31 mouse cellular contexts compared by ENCODE assay signal in the genomic region with DNA sequence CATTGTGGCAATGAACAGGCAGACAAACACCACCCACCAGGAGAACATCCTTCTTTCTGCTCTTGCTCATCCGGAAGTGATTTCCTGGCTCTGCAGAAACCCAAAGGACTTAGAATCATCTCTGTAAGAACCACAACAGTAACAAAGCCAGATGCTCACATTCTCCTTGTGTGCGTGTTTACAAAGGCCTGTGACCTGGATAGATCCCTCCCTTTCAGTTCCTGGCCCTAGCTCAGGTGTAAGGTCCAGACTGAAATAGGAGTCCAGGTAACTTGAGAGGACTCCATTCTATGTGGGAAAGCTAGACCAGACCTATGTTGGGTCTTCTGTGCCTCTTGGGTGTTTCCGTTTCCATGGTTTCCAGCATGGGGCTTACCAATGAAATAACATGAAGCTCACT. TPM values are rescaled to one million over a fixed set of nuclear protein-coding genes. Genes with fewer than 3 reads are reported as not detected.
DNase-seq lines count a peak whose midpoint lies in the region; ATAC-seq and TF ChIP-seq lines count a peak whose summit lies in the region.
"Had no signal": no experiment of that assay in that cellular context is flagged by ENCODE, and none has a peak within 500 bp of the region (broad histone marks: within the 10 kb centered on the region; RNA-seq: fewer than 3 reads in every experiment).

No protein-coding gene starts in this region.

- no peaks in the 10 kb centered on the region for H3K9me3 ChIP-seq in liver, embryonic 12.5 days (replicated peaks)
- no peaks in the 10 kb centered on the region for H3K9me3 ChIP-seq in embryonic facial prominence, embryonic 14.5 days (ENCODE audit: control insufficient read depth, low read length)
- H3K9me3 ChIP-seq in liver, embryonic 16.5 days (replicated peaks; ENCODE audit: control insufficient read depth, low read length) = no peaks in the 10 kb centered on the region
- H3K9me3 ChIP-seq: embryonic facial prominence, embryonic 15.5 days; G1E; heart, embryonic 10.5 days; heart, embryonic 13.5 days; hindbrain, embryonic 15.5 days had no signal

- no peak overlapping the region for H3K9ac ChIP-seq in heart, adult 2 months (ENCODE audit: low read depth, low read length)
- no peak overlapping the region for H3K9ac ChIP-seq in liver, embryonic 12.5 days
- no peak overlapping the region for H3K9ac ChIP-seq in embryonic facial prominence, embryonic 14.5 days (ENCODE audit: low read depth, low read length)
- peak overlapping the region; percentile 14; the same call in 1 of the 2 replicates for H3K9ac ChIP-seq in liver, embryonic 16.5 days (ENCODE audit: low read depth, low read length)
- H3K9ac ChIP-seq: embryonic facial prominence, embryonic 15.5 days; forebrain, postnatal 0 days; heart, embryonic 13.5 days; hindbrain, embryonic 15.5 days had no signal

- H3K27ac ChIP-seq in heart, adult 2 months = no peak overlapping the region
- H3K27ac ChIP-seq in liver, embryonic 12.5 days = peak overlapping the region; percentile 98; the same call in 1 of the 2 replicates
- no peak overlapping the region for H3K27ac ChIP-seq in embryonic facial prominence, embryonic 14.5 days (replicated peaks; ENCODE audit: low read depth, low read length)
- H3K27ac ChIP-seq in liver, embryonic 16.5 days (ENCODE audit: low read length) = peak overlapping the region; percentile 11; the same call in 1 of the 2 replicates
- H3K27ac ChIP-seq: embryonic facial prominence, embryonic 15.5 days; gastrocnemius, adult 2 months; heart, embryonic 10.5 days; heart, embryonic 13.5 days; hindbrain, embryonic 15.5 days had no signal

- 80% methylated on average over 3 of the region's 3 CpGs for WGBS in heart, adult 2 months
- WGBS in liver, embryonic 12.5 days (ENCODE audit: insufficient replicate concordance) = 87% methylated on average over 3 of the region's 3 CpGs
- 80% methylated on average over 3 of the region's 3 CpGs for WGBS in embryonic facial prominence, embryonic 14.5 days
- 81% methylated on average over 3 of the region's 3 CpGs for WGBS in liver, embryonic 16.5 days (ENCODE audit: insufficient replicate concordance)

- TF ChIP-seq EP300 in heart, adult 2 months (IDR thresholded peaks at IDR 0.05; ENCODE audit: insufficient read depth, low read depth, low read length) = no peak

- no peak for TF ChIP-seq CTCF in heart, adult 2 months (IDR thresholded peaks at IDR 0.05)

- no peak for TF ChIP-seq POLR2A in heart, adult 2 months (IDR thresholded peaks at IDR 0.05; ENCODE audit: insufficient read depth, low read depth, low read length)

- no peaks in the 10 kb centered on the region for H3K79me2 ChIP-seq in heart, adult 2 months (replicated peaks; ENCODE audit: control insufficient read depth, insufficient read depth, low read length)

- H3K36me3 ChIP-seq in heart, adult 2 months (ENCODE audit: control insufficient read depth, insufficient read depth, low read length) = no peaks in the 10 kb centered on the region
- H3K36me3 ChIP-seq in liver, embryonic 12.5 days = no peaks in the 10 kb centered on the region
- H3K36me3 ChIP-seq in embryonic facial prominence, embryonic 14.5 days (ENCODE audit: control insufficient read depth, insufficient read depth, low read length) = no peaks in the 10 kb centered on the region
- H3K36me3 ChIP-seq in liver, embryonic 16.5 days (ENCODE audit: control insufficient read depth, insufficient read depth) = no peaks in the 10 kb centered on the region
- H3K36me3 ChIP-seq: embryonic facial prominence, embryonic 15.5 days; G1E; heart, embryonic 10.5 days; heart, embryonic 13.5 days; hindbrain, embryonic 15.5 days had no signal

- intact Hi-C loops in heart, adult 2 months (cut with DNase I) = loop anchor here (10.0 kb wide), 1 partner anchor 144 kb away; no protein-coding TSS in a partner anchor

- H3K4me3 ChIP-seq in heart, adult 2 months = no peak overlapping the region
- no peak overlapping the region for H3K4me3 ChIP-seq in liver, embryonic 12.5 days
- H3K4me3 ChIP-seq in embryonic facial prominence, embryonic 14.5 days (ENCODE audit: low read depth, low read length) = no peak overlapping the region
- no peak overlapping the region for H3K4me3 ChIP-seq in liver, embryonic 16.5 days (ENCODE audit: low read depth, low read length)
- H3K4me3 ChIP-seq: embryonic facial prominence, embryonic 15.5 days; gastrocnemius, adult 2 months; heart, embryonic 10.5 days; heart, embryonic 13.5 days; hindbrain, embryonic 15.5 days had no signal

- no peak for ATAC-seq in liver, embryonic 12.5 days
- ATAC-seq in embryonic facial prominence, embryonic 14.5 days (ENCODE audit: low read depth) = 0 out of 2 replicates have a peak, but pooled peaks have one; percentile 20
- no peak for ATAC-seq in liver, embryonic 16.5 days (ENCODE audit: low read depth)
- ATAC-seq: forebrain, embryonic 14.5 days; forebrain, postnatal 0 days; Patski had no signal

- DNase-seq in heart, adult 11 months = peak; percentile 54
- DNase-seq in heart, adult 2 months = no peak
- DNase-seq in liver = no peak
- peak; percentile 29 for DNase-seq in embryonic facial prominence, embryonic 14.5 days (ENCODE audit: low spot score)
- DNase-seq in lung, postnatal 36 days = no peak
- DNase-seq in cerebellum, postnatal 10 days = no peak
- DNase-seq: adrenal gland, postnatal 10 days; adrenal gland, postnatal 36 days; B cell, adult 2 months; cerebellum, adult 18-20 months; cerebellum, adult 9-10 months; cerebellum, postnatal 25 days; forebrain, postnatal 0 days; gastrocnemius, adult 2 months; gastrocnemius, postnatal 14 days; heart, adult 18-20 months; heart, postnatal 14 days; heart, postnatal 4 days had no signal

- H3K4me2 ChIP-seq in liver, embryonic 12.5 days = no peak overlapping the region
- no peak overlapping the region for H3K4me2 ChIP-seq in embryonic facial prominence, embryonic 14.5 days (ENCODE audit: low read depth, low read length)
- H3K4me2 ChIP-seq in liver, embryonic 16.5 days (ENCODE audit: low read depth, low read length) = no peak overlapping the region
- H3K4me2 ChIP-seq: embryonic facial prominence, embryonic 15.5 days; heart, embryonic 13.5 days; hindbrain, embryonic 15.5 days had no signal

- H3K4me1 ChIP-seq in heart, adult 2 months (ENCODE audit: control insufficient read depth, insufficient read depth, low read length) = peaks cover 4% of the 10 kb centered on the region
- H3K4me1 ChIP-seq in liver, embryonic 12.5 days = peaks cover 97% of the 10 kb centered on the region
- H3K4me1 ChIP-seq in embryonic facial prominence, embryonic 14.5 days (ENCODE audit: control insufficient read depth, insufficient read depth, low read length) = no peaks in the 10 kb centered on the region; the same call in 1 of the 2 replicates
- H3K4me1 ChIP-seq in liver, embryonic 16.5 days (ENCODE audit: control insufficient read depth, low read depth, low read length) = peaks cover 80% of the 10 kb centered on the region

- H3K27me3 ChIP-seq in heart, adult 2 months (ENCODE audit: control insufficient read depth, insufficient read depth, low read length) = no peaks in the 10 kb centered on the region
- no peaks in the 10 kb centered on the region for H3K27me3 ChIP-seq in liver, embryonic 12.5 days (replicated peaks)
- no peaks in the 10 kb centered on the region for H3K27me3 ChIP-seq in embryonic facial prominence, embryonic 14.5 days (replicated peaks; ENCODE audit: control insufficient read depth, insufficient read depth, low read length)
- no peaks in the 10 kb centered on the region for H3K27me3 ChIP-seq in liver, embryonic 16.5 days (ENCODE audit: control insufficient read depth, insufficient read depth, low read depth, low read length)
- H3K27me3 ChIP-seq: CH12.LX; embryonic facial prominence, embryonic 15.5 days; heart, embryonic 13.5 days; hindbrain, embryonic 15.5 days; Patski had no signal

RNA-seq across cellular contexts. Expression of gene Lipc, which starts 32.8 kb away (rescaled TPM):
- under 1 TPM in 1 of 2 experiments, not detected in 1; 0.14 TPM for total RNA-seq in heart, adult 2 months (2021)
- 0.25 and 0.35 TPM in 2 replicates for polyA plus RNA-seq in heart, adult 2 months (2012; rRNA removed)
- 15.4 and 17.5 TPM in 2 replicates for polyA plus RNA-seq in liver, embryonic 12.5 days (2016; fragmentation: Nextera tagmentation; extraction: Ambion mirVana)
- polyA plus RNA-seq in embryonic facial prominence, embryonic 14.5 days (2014; fragmentation: Nextera tagmentation; extraction: Ambion mirVana) = 0.46 and 0.79 TPM in 2 replicates
- polyA plus RNA-seq in liver, embryonic 16.5 days (2015; fragmentation: Nextera tagmentation; extraction: Ambion mirVana) = 44.3 and 45.9 TPM in 2 replicates
- total RNA-seq: adrenal gland, adult 18-20 months; gastrocnemius, adult 2 months; gastrocnemius, postnatal 14 days had no signal
- polyA plus RNA-seq: forebrain, embryonic 11.5 days; G1E; hindbrain, embryonic 11.5 days; hindbrain, embryonic 15.5 days had no signal

Comparison
In these comparisons a context has a peak if more than half of its experiments do, and no peak if none do; other contexts are left out.
1. DNase-seq: peak in heart, adult 11 months (single experiment) and embryonic facial prominence, embryonic 14.5 days (single experiment); none in heart, adult 2 months (0 of 2), liver (single experiment), lung, postnatal 36 days (single experiment) and cerebellum, postnatal 10 days (0 of 2).
2. H3K27ac ChIP-seq: peak in liver, embryonic 12.5 days (single experiment) and liver, embryonic 16.5 days (single experiment); none in heart, adult 2 months (single experiment) and embryonic facial prominence, embryonic 14.5 days (single experiment).